Mouse (Mus musculus) heart, postnatal 14 days (tissue): Measurements from ENCODE around the gene Klhdc8a. TPM values are rescaled to one million over a fixed set of nuclear protein-coding genes. Genes with fewer than 3 reads are reported as not detected.
A peak's percentile ranks its signal among the peaks of the same experiment; 100 is the strongest.

Source experiments
- DNase-seq, 2 experiments: peaks; one replicate each; pipeline ENCODE4 v3.0.0; 2021 to 2022
- intact Hi-C: fragments of 180-260 bp; cut with DNase I; formaldehyde crosslinking; loops from one replicate; pipeline ENCODE4 v1.15.1; 2025
- total RNA-seq, 2 experiments: library from RNA; stranded (reverse); gene quantifications; 2 replicates each; pipeline ENCODE4 v1.2.3; 2021

The Klhdc8a gene
- total RNA-seq, 2 experiments from 2014 or later, result 23.6 to 29.0 TPM

DNA sequence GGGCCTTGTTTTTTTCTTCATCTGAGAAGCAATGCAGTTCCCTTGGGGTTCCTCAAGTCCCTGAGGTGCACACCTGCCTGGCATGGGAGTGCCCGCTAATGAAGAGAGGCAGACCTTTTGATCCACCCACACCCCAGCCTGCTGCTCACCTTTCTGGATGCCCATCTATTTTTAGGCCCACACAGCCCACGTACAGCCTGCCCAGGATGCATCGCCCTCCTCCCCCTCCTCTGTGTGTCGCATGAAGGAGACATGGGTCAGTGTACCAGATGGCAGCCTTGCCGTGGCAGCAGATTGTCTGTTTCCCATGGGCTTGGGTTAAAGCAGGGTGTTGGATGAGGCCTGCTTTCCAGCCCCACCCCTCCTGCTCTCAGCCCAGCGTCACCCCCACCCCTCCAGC lies 8.5 kb upstream of the Klhdc8a start:
- DNase-seq, result no peak
- intact Hi-C loops, result no loop called here

DNA sequence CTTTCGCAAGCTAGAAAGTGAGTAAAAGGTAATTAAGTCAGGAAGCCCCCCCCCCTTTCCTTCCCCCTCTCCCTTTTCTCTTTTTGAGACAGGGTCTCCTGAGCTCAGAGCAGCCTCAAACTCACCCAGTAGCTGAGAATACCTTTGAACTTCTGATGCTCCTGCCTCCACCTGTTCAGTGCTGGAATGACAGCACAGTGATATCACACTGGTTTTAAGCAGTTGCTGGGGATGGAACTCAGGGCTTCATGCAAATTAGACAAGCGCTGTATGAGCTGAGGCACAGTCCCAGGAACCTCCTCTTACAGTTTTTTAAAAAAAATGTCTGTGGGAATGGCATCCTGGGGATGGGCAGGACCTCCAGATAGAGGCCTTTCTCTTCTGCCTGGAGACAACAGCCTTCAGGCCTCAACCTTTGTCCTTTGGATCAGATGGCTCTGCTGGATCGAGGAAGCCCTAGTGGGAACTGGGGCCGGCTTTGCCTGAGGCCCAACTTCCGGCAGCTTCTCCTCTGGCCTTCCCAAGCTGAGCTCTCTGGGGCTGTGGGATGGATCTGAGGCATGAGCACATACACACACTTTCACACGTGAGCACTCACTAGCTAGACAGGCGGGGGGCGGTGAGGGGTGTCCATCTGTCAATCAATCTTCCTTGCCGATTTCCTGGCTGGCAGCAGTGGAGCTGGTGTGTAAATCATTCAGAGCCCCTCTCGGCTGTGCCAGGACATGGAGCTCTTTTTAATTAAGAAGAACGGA lies 7.3 kb upstream of the Klhdc8a start:
- no peak for DNase-seq
- intact Hi-C loops, result no loop called here

GRCm38 (mm10) chr1:132291706-132292105 lies 6.7 kb upstream of the Klhdc8a start:
- DNase-seq, result no peak
- intact Hi-C loops, result no loop called here

GRCm38 (mm10) chr1:132292318-132293129 lies 5.9 kb upstream of the Klhdc8a start:
- intact Hi-C loops, result no loop called here
- peak in 1 of 2 experiments; percentile 38 for DNase-seq

- no peak for DNase-seq
- intact Hi-C loops, result no loop called here
Measured at GRCm38 (mm10) chr1:132295506-132295905, 2.9 kb upstream of the Klhdc8a start.

- intact Hi-C loops, result no loop called here
- DNase-seq, result peak; percentile 66 to 69
Measured at GRCm38 (mm10) chr1:132296051-132296450, 2.4 kb upstream of the Klhdc8a start.

- intact Hi-C loops, result no loop called here
- DNase-seq, result peak; percentile 62 to 64
Measured at GRCm38 (mm10) chr1:132298801-132299464, 507 bp downstream of the Klhdc8a start.

DNA sequence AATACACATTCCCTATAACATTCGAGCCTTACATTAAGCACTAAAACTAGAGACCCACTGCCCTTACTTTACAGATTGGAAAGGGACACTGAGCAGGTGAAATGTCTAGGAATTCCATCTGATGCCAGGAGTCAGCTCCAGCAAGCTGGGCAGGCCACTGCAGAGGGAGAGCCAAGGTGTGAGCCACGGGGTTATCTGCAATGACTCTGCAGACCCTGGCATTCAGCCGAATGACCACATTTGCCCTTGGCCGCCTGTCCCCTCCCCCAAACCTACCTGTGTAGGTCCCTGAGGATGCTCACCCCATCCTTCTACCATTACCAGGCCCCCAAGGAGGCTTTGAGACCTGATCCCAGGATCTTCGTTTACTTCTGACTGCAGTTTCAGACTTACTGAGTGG lies 1.3 kb downstream of the Klhdc8a start:
- peak; percentile 40 to 60 for DNase-seq
- intact Hi-C loops, result loop anchor here (5.0 kb wide), 1 partner anchor 87 kb away; no protein-coding TSS in a partner anchor

DNA sequence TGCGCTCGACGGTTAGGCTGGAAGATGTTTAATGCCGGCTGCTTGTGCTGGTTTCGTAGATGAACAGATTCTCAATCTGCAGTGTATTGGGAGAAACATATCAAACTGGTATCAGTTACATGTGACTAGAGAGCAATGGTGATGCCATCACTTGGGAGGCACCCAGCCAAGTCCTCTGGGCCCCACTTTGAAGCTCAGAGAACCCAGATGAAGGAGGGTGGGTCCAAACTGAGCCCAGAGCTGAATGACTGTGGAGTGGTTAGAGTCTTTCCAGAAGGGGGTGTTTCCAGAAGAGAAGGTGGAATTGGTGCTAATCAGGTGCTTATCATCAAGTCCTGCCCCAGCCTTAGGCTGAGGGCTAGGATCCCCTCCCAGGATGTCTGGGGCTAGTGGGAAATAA lies 2.8 kb downstream of the Klhdc8a start:
- intact Hi-C loops, result loop anchor here (5.0 kb wide), 1 partner anchor 89 kb away; no protein-coding TSS in a partner anchor
- no peak for DNase-seq

DNA sequence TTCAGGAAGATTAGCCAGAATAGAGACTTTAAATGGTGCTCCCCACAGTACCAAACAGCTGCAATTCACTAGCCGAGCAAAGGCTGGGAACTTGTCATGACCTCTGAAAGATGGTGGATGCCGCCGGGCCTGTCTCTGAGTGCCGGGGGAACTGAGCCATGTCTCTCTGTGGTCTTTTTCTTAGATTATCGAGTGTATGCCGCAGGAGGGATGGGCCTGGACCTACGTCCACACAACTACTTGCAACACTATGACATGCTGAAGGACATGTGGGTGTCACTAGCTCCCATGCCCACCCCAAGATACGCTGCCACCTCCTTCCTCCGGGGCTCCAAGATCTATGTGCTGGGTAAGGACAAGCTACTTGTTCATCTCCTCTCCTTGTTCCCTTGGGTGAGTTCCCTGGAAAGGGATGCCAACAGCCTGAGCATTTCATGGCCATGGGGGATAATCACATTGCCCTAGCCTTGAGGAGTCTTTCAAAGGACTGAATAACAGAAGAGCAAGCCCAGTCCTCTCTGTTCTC lies 4.0 kb downstream of the Klhdc8a start:
- no peak for DNase-seq
- intact Hi-C loops, result loop anchor here (5.0 kb wide), 1 partner anchor 90 kb away; no protein-coding TSS in a partner anchor

- intact Hi-C loops, result loop anchor here (5.0 kb wide), 2 partner anchors 92 to 182 kb away; no protein-coding TSS in a partner anchor
- no peak for DNase-seq
Measured at GRCm38 (mm10) chr1:132304618-132305214, 6.3 kb downstream of the Klhdc8a start.

DNA sequence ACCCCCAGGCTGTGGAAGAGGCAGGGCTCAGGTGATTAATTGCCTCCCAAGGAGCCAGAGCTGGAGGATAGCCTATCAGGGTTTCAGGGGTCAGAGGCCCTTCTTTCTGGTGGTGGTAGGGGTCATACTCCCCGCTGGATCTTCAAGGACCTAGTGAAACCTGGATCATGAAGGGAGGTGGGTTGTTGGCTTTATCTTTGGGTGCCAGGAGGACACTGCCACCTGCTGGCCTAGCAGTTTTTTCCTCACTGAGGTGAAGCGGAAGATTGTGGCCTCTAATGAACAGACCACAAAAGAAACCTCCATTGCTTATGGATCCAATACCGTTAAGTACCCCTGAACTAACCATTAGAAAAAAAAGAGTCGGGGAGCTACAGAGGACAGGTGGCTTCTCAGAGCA lies 7.7 kb downstream of the Klhdc8a start:
- intact Hi-C loops, result loop anchor here (1.0 to 5.0 kb wide), 2 partner anchors 149 to 184 kb away; no protein-coding TSS in a partner anchor

GRCm38 (mm10) chr1:132306808-132307207 lies 8.4 kb downstream of the Klhdc8a start:
- no peak for DNase-seq
- intact Hi-C loops, result loop anchor here (1.0 to 5.0 kb wide), 2 partner anchors 150 to 185 kb away; no protein-coding TSS in a partner anchor

More for the DNA sequence above, 7.7 kb downstream of the Klhdc8a start:
- DNase-seq, result peak; percentile 56 to 71

GRCm38 (mm10) chr1:132307962-132308361 lies 9.5 kb downstream of the Klhdc8a start:
- DNase-seq, result no peak
- intact Hi-C loops, result loop anchor here (5.0 kb wide), 1 partner anchor 186 kb away; no protein-coding TSS in a partner anchor

- intact Hi-C loops, result loop anchor here (5.0 kb wide), 1 partner anchor 186 kb away; no protein-coding TSS in a partner anchor
- no peak for DNase-seq
Measured at GRCm38 (mm10) chr1:132308674-132309073, 10.2 kb downstream of the Klhdc8a start.

DNA sequence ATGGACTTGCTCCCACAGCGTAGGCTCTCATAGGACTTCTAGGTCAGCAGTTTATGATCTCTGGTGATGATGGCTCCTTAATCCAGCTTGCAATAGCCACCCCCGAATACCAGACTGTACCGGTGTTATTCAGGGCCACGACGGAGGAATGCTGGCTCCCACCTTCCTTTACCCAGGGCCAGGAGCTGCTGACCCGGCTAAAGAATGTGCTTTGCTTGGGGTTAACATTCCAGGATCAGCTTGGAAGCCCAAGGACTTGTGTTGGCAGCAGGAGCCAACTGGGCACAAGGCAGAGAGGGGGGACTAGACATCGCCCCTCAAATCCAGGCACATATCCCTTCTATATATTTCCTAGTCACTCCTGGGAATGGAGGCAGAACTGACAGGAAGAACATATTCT lies 12.3 kb downstream of the Klhdc8a start:
- DNase-seq, result no peak
- intact Hi-C loops, result no loop called here

DNA sequence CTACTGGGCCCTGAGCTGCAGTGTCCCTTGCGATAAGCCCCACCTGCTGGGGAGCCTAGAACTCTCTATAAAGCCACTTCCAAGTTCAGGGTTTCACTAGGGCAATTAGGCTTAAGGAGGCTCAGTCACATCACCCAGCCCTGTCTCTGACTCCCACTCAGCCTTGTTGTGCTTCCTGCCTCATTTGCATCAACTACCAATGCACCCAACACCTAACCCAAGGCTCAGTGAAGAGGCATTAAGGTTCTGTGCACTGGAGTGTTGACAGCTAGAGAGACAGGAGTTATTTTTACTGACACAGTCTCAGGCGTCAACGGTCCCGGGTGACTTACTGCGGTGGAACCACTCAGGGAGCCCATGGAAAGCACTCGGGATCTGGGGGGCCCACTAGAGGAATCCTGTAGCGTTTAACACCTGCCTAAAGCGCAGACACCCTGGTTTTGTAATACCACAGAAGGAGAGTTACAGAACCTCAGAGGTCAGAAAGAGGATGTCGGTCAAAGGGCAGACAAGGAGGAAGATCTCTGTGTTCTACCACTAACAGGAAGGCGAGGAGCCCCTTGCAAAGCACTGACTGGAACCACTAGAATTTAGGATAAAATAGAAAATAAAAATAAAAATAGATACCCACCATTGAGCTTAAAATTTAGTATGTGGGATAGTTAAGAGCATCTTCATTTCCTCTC lies 12.9 kb downstream of the Klhdc8a start:
- intact Hi-C loops, result no loop called here
- no peak for DNase-seq

DNA sequence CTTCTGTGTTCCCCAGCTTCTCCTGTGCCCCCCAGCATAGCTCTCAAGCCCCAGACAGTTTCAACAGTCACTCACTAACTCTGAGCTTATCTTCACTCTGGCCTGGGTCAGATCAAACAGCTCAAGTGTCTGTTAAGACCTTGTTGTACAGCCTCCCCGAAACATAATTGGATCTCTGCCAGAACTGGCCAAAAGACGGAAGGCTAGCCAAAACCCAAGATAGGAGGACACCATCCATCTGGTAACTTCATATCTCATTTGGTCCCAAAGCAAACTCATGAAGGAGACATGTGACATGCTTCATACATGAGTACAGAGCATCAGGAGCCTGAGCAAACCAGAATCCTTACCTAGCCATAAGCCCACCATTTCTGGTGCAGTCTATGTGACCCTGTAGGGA lies 13.6 kb downstream of the Klhdc8a start:
- peak in 1 of 2 experiments; percentile 43 for DNase-seq
- intact Hi-C loops, result loop anchor here (1.0 kb wide), 1 partner anchor 42 kb away; no protein-coding TSS in a partner anchor

GRCm38 (mm10) chr1:132312703-132313102 lies 14.3 kb downstream of the Klhdc8a start:
- intact Hi-C loops, result loop anchor here (1.0 kb wide), 1 partner anchor 42 kb away; no protein-coding TSS in a partner anchor
- DNase-seq, result peak; percentile 58 to 81
